Mouse (Mus musculus) ovary, adult 18-20 months (tissue): Measurements from ENCODE around the gene Nfatc4.

ENCODE experiments used
- DNase-seq: peaks from one replicate; pipeline ENCODE4 v3.0.0; 2022; ENCODE audit warnings: low spot score, mixed read lengths

The Nfatc4 gene

GRCm38 (mm10) chr14:55853621-55854285, 30.8 kb downstream of the Nfatc4 start, which contains the start of gene Nynrin:
Gene Nynrin (plus strand): TSS chr14:55854010.
- DNase-seq: peak; percentile 70

- no peak for DNase-seq
Observed at GRCm38 (mm10) chr14:55854406-55855100, 31.6 kb downstream of the Nfatc4 start.

- DNase-seq: peak; percentile 35
Observed at GRCm38 (mm10) chr14:55855101-55855561, 32.2 kb downstream of the Nfatc4 start.

GRCm38 (mm10) chr14:55857588-55857987, 34.6 kb downstream of the Nfatc4 start:
- no peak for DNase-seq

GRCm38 (mm10) chr14:55862186-55862585, 39.2 kb downstream of the Nfatc4 start:
- no peak for DNase-seq

- no peak for DNase-seq
Observed at GRCm38 (mm10) chr14:55862970-55863369, 40.0 kb downstream of the Nfatc4 start.

- no peak for DNase-seq
Observed at GRCm38 (mm10) chr14:55863773-55864172, 40.8 kb downstream of the Nfatc4 start.

- no peak for DNase-seq
Observed at GRCm38 (mm10) chr14:55866962-55867361, 44.0 kb downstream of the Nfatc4 start.

- no peak for DNase-seq
Observed at GRCm38 (mm10) chr14:55868230-55869026, 45.5 kb downstream of the Nfatc4 start.

- no peak for DNase-seq
Observed at GRCm38 (mm10) chr14:55869538-55869937, 46.6 kb downstream of the Nfatc4 start.

- no peak for DNase-seq
Observed at GRCm38 (mm10) chr14:55872039-55872438, 49.1 kb downstream of the Nfatc4 start.

- no peak for DNase-seq
Observed at GRCm38 (mm10) chr14:55872551-55872950, 49.6 kb downstream of the Nfatc4 start.

- DNase-seq: no peak
Observed at GRCm38 (mm10) chr14:55873242-55873713, 50.3 kb downstream of the Nfatc4 start.

GRCm38 (mm10) chr14:55873714-55874683, 51.1 kb downstream of the Nfatc4 start:
- no peak for DNase-seq

- DNase-seq: no peak
Observed at GRCm38 (mm10) chr14:55877469-55878315, 54.7 kb downstream of the Nfatc4 start.

GRCm38 (mm10) chr14:55878316-55878940, 55.5 kb downstream of the Nfatc4 start:
- DNase-seq: no peak

- DNase-seq: no peak
Observed at GRCm38 (mm10) chr14:55879623-55880022, 56.7 kb downstream of the Nfatc4 start.

- no peak for DNase-seq
Observed at GRCm38 (mm10) chr14:55880982-55881381, 58.0 kb downstream of the Nfatc4 start.

- no peak for DNase-seq
Observed at GRCm38 (mm10) chr14:55882171-55882641, 59.3 kb downstream of the Nfatc4 start.
